Mouse (Mus musculus) midbrain, embryonic 12.5 days (tissue): Measurements from ENCODE around the gene Cers2. TPM values are rescaled to one million over a fixed set of nuclear protein-coding genes. Genes with fewer than 3 reads are reported as not detected.

ENCODE experiments used
- ATAC-seq: fragments of 200-750 bp; cut with Nextera tagmentation; 2 replicates; pipeline ENCODE4 v1.8.0; 2017; ENCODE audit warnings: low read depth, moderate TSS enrichment, moderate library complexity; ENCODE audit not compliant: low FRiP score
- H3K27ac ChIP-seq: fragments of 300-500 bp; sonication (generic); replicated peaks from 2 replicates; pipeline ENCODE4 v1.5.1; 2016; ENCODE audit warnings: mild to moderate bottlenecking
- H3K27me3 ChIP-seq: fragments of 300-500 bp; sonication (generic); 2 replicates; pipeline ENCODE4 v1.6.1; 2016; ENCODE audit warnings: mild to moderate bottlenecking
- H3K36me3 ChIP-seq: fragments of 300-500 bp; sonication (generic); 2 replicates; pipeline ENCODE4 v1.6.1; 2016
- H3K4me1 ChIP-seq: fragments of 300-500 bp; sonication (generic); 2 replicates; pipeline ENCODE4 v1.6.1; 2016
- H3K4me2 ChIP-seq: fragments of 300-500 bp; sonication (generic); replicated peaks from 2 replicates; pipeline ENCODE4 v1.6.1; 2016; ENCODE audit warnings: mild to moderate bottlenecking, moderate library complexity
- H3K4me3 ChIP-seq: fragments of 300-500 bp; sonication (generic); 2 replicates; pipeline ENCODE4 v1.5.1; 2016; ENCODE audit warnings: mild to moderate bottlenecking
- H3K9ac ChIP-seq: fragments of 300-500 bp; sonication (generic); replicated peaks from 2 replicates; pipeline ENCODE4 v1.6.1; 2016; ENCODE audit warnings: mild to moderate bottlenecking, moderate library complexity
- H3K9me3 ChIP-seq: fragments of 300-500 bp; sonication (generic); 2 replicates; pipeline ENCODE4 v1.6.1; 2016; ENCODE audit warnings: mild to moderate bottlenecking
- WGBS: fragments of 180-500 bp; shearing (Covaris S2); methylation state at CpG from one replicate; pipeline ENCODE4 v1.1.7; 2016; 5-methylcytosine and 5-hydroxymethylcytosine counted together
- polyA plus RNA-seq: library from polyadenylated mRNA; unstranded; fragments of >200 nt; fragmentation: Nextera tagmentation; extraction: Ambion mirVana; gene quantifications from 2 replicates; pipeline ENCODE4 v1.2.1, GENCODE M21; 2016

Cers2 gene
- polyA plus RNA-seq, 1 experiment from 2014 or later: 109 TPM

GRCm38 (mm10) chr3:95282381-95282864 is 32.2 kb upstream of the Cers2 start:
- Histone ChIP-seq H3K4me3 (peak overlapping the region; percentile 66), H3K4me1 (peaks cover 20% of the 10 kb centered on the region), H3K9ac (peak overlapping the region; percentile 77), H3K4me2 (peak overlapping the region; percentile 76), H3K36me3 (no peaks in the 10 kb centered on the region), H3K9me3 (no peaks in the 10 kb centered on the region), H3K27me3 (no peaks in the 10 kb centered on the region), H3K27ac (peak overlapping the region; percentile 96)
- WGBS: under 1% methylated on average over 11 of the region's 11 CpGs
- ATAC-seq: no peak

DNA sequence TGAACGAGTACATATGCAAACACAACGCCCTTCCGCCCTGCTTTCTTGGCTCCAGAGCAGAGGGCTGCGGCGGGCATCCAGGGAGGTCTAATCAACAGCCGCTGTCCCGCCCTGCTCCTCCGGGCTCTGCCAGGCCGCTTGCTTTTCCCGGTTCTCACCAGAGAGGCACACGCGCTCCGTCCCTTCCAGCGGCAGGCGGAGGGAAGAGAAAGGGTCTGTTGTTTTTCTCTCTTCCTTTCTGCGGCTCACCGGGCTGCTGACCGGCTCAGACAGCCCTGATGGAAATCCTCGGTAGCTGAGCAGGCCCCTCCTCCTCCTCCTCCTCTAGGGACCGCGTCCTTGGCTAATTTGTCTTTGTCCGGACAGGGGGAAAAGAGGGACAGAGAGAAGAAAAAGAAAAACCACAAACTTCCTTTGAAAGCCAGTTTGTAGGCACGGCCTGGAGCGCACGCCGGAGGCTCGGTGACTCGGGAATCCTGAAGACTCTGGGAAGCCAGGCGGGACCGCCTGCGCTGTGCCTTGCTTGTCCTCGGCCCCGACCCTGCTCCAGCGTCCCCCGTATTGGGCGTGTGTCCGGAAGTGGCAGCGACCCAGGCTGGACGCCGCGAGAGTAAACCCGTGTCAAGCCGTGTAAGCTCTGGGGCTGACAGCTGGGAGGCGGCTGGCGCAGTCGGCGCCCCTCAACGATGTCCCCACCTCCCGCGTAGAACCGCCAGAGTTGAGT is 31.6 kb upstream of the Cers2 start:
- H3K4me2 ChIP-seq: peak overlapping the region; percentile 76
- under 1% methylated on average over 51 of the region's 51 CpGs for WGBS

DNA sequence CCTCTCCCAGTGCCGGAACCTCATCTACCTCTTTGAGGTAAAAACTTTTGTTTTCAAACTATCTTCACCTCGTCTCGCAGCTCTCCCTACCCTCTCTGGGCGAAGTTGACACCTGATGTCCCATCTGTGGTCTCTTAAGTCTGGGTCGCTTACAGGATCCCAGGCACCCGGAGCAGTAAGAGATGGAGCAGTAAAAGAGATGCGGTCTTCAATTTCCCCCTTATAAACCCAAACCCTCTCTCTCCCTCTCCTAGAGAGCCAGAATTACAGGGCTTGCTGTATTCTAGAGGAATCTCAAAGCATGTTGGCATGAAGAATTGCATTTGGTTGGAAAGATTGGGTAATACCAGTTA is 31.0 kb upstream of the Cers2 start:
- Histone ChIP-seq H3K9ac (peak overlapping the region; percentile 77), H3K36me3 (peaks cover 11% of the 10 kb centered on the region), H3K27ac (peak overlapping the region; percentile 96), H3K4me3 (peak overlapping the region; percentile 66), H3K4me1 (peaks cover 20% of the 10 kb centered on the region), H3K27me3 (no peaks in the 10 kb centered on the region), H3K4me2 (peak overlapping the region; percentile 76), H3K9me3 (no peaks in the 10 kb centered on the region)
- 2% methylated on average over 7 of the region's 7 CpGs for WGBS
- no peak for ATAC-seq

More for the DNA sequence above, 31.6 kb upstream of the Cers2 start:
- H3K4me3 ChIP-seq: peak overlapping the region; percentile 66
- peak overlapping the region; percentile 96 for H3K27ac ChIP-seq
- H3K9me3 ChIP-seq: no peaks in the 10 kb centered on the region
- peak; percentile 74 for ATAC-seq
- H3K36me3 ChIP-seq: peaks cover 5% of the 10 kb centered on the region
- H3K4me1 ChIP-seq: peaks cover 20% of the 10 kb centered on the region
- no peaks in the 10 kb centered on the region for H3K27me3 ChIP-seq
- H3K9ac ChIP-seq: peak overlapping the region; percentile 77

DNA sequence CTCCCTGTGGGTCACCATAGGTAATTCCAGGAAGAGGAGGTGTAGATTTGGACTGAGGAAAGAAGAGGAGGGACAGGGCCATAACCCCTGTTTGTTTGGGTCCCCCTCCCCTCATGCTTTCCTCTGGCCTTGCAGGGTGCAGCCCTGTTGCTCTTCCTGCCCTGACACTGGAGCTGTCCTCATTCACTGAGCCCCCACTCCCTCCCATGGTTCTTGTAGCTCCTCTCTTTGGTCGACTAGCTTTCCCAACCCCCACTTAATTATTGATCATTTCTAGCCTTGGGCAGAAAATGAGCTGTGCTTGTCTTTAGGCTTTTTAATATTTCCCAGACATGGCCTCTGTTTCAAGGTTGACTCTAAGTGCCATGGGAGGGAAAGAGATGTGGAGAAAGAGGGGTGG is 30.5 kb upstream of the Cers2 start:
- Histone ChIP-seq H3K27me3 (no peaks in the 10 kb centered on the region), H3K4me1 (peaks cover 20% of the 10 kb centered on the region), H3K9ac (peak overlapping the region; percentile 77), H3K4me2 (peak overlapping the region; percentile 76), H3K9me3 (no peaks in the 10 kb centered on the region), H3K27ac (peak overlapping the region; percentile 96), H3K36me3 (peaks cover 14% of the 10 kb centered on the region), H3K4me3 (peak overlapping the region; percentile 66)
- no peak for ATAC-seq
- WGBS: 25% methylated on average over 1 of the region's 1 CpGs

DNA sequence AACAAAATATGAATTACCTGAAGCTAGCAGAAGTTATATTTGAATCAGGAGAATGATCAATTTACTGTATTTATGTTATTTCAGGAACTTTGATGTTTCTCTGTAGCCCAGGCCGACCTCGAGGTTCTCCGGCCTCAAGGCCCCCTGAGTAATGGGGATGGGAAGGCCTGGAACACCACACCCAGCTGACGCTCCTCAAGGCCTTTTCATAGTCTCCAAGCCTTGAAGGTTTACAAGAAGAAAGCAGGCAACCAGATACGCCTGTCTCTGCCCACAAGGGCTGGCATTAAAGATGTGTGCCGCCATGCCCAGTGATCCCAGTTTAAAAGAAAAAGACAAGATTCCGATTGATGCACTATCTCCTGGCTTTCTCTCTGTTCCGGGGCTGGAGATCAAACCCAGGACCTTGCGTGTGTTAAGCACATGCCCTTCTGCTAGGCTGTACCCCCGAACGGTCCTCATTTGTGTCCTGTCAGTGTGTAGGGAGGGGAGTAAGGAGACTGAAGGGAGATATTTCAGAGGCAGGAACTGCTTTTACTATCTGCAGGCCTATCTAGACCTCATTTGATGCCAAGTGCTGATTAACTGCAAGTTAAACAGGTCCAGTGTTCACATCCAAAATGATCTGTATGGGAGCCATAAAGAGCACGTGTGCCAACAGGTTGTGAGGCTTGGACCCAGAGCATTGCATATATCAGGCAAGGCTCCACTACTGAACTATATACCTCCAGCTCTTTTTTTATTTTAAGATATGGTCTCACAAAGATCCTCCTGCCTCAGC is 29.9 kb upstream of the Cers2 start:
- ATAC-seq: no peak
- Histone ChIP-seq H3K36me3 (peaks cover 18% of the 10 kb centered on the region), H3K27me3 (no peaks in the 10 kb centered on the region), H3K9me3 (no peaks in the 10 kb centered on the region), H3K27ac (no peak overlapping the region), H3K4me1 (peaks cover 20% of the 10 kb centered on the region), H3K4me2 (peak overlapping the region; percentile 76), H3K9ac (no peak overlapping the region), H3K4me3 (no peak overlapping the region; the same call in 1 of the 2 replicates)
- WGBS: 90% methylated on average over 12 of the region's 12 CpGs

DNA sequence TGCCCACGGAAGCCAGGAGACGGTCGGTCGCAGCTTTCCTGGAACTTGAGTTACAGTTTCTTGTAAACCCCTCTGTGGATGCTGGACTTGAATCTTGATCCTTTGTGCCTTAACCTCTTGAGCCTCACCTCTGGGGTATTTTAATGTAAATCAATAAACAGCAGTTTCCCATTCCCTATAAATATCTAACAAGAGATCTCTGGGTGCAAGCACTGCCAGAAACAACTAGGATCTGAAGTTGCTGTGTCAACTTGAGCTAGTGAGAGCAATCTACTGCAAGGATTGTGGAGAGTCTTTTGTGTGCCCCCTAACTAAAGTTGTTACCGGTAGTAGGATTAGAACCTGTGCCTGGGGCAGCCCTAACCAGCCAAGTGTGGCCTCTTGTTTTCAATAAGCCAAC is 29.2 kb upstream of the Cers2 start:
- ATAC-seq: no peak
- H3K9ac ChIP-seq: no peak overlapping the region
- H3K27me3 ChIP-seq: no peaks in the 10 kb centered on the region
- WGBS: 96% methylated on average over 5 of the region's 5 CpGs
- H3K36me3 ChIP-seq: peaks cover 25% of the 10 kb centered on the region
- peaks cover 20% of the 10 kb centered on the region for H3K4me1 ChIP-seq
- no peak overlapping the region for H3K27ac ChIP-seq
- peak overlapping the region; percentile 6; the same call in 1 of the 2 replicates for H3K4me2 ChIP-seq
- no peaks in the 10 kb centered on the region for H3K9me3 ChIP-seq
- H3K4me3 ChIP-seq: no peak overlapping the region

GRCm38 (mm10) chr3:95286011-95286410 is 28.6 kb upstream of the Cers2 start:
- Histone ChIP-seq H3K9me3 (no peaks in the 10 kb centered on the region), H3K36me3 (peaks cover 31% of the 10 kb centered on the region), H3K27me3 (no peaks in the 10 kb centered on the region), H3K4me3 (no peak overlapping the region), H3K4me2 (0 out of 2 replicates have a peak overlapping the region, but pooled peaks have one; percentile 6), H3K27ac (no peak overlapping the region), H3K9ac (no peak overlapping the region), H3K4me1 (peaks cover 15% of the 10 kb centered on the region)
- no peak for ATAC-seq
- 70% methylated on average over 5 of the region's 5 CpGs for WGBS

GRCm38 (mm10) chr3:95286510-95286909 is 28.1 kb upstream of the Cers2 start:
- no peaks in the 10 kb centered on the region for H3K27me3 ChIP-seq
- peaks cover 36% of the 10 kb centered on the region for H3K36me3 ChIP-seq
- no peak overlapping the region for H3K9ac ChIP-seq
- no peak overlapping the region for H3K27ac ChIP-seq
- H3K4me1 ChIP-seq: peaks cover 15% of the 10 kb centered on the region
- H3K4me2 ChIP-seq: no peak overlapping the region
- no peaks in the 10 kb centered on the region for H3K9me3 ChIP-seq
- WGBS: 89% methylated on average over 7 of the region's 7 CpGs
- ATAC-seq: no peak
- H3K4me3 ChIP-seq: no peak overlapping the region

DNA sequence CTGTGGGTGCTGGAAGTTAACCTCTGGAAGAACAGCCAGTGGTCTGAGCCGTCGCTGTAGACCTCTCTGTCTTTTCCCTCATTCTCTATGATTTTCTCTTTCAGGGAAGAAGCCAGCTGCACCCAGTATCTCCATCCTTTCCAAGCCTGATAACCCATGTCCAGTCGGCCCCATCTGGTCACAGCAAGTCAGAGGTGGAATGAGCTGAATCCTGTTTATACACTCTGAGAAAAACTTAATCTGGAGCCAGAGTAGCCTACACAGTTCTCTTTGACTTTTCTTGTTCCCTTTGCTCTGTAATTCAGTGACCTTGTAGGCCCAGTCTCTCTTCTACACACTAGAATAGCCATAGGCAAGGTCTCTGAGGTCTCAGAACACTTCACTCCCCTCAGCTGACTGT is 27.1 kb upstream of the Cers2 start:
- H3K4me2 ChIP-seq: no peak overlapping the region
- H3K9ac ChIP-seq: no peak overlapping the region
- no peak overlapping the region for H3K27ac ChIP-seq
- no peaks in the 10 kb centered on the region for H3K27me3 ChIP-seq
- no peak for ATAC-seq
- 88% methylated on average over 3 of the region's 3 CpGs for WGBS
- no peaks in the 10 kb centered on the region for H3K9me3 ChIP-seq
- peaks cover 46% of the 10 kb centered on the region for H3K36me3 ChIP-seq
- H3K4me3 ChIP-seq: no peak overlapping the region
- H3K4me1 ChIP-seq: peaks cover 15% of the 10 kb centered on the region

DNA sequence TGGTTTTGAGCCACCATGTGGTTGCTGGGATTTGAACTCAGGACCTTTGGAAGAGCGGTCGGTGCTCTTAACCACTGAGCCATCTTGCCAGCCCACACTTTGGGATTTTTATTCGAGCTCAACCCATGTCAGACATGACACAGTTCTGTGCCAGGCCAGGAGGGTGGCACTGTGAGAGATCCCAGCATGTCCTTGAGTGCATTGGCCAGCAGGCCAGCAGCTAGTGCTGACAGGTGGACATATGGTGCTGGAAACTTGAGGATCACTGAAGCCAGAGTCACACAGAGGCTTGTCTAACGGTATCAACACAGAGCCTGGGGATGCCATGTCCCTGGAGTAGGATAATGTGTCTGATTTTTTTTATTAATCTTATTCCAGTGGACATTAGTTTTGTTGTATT is 25.2 kb upstream of the Cers2 start:
- WGBS: 89% methylated on average over 4 of the region's 4 CpGs
- Histone ChIP-seq H3K4me2 (no peak overlapping the region), H3K4me1 (peaks cover 6% of the 10 kb centered on the region), H3K36me3 (peaks cover 63% of the 10 kb centered on the region), H3K9ac (no peak overlapping the region), H3K4me3 (no peak overlapping the region), H3K27ac (no peak overlapping the region), H3K9me3 (no peaks in the 10 kb centered on the region), H3K27me3 (no peaks in the 10 kb centered on the region)
- no peak for ATAC-seq

DNA sequence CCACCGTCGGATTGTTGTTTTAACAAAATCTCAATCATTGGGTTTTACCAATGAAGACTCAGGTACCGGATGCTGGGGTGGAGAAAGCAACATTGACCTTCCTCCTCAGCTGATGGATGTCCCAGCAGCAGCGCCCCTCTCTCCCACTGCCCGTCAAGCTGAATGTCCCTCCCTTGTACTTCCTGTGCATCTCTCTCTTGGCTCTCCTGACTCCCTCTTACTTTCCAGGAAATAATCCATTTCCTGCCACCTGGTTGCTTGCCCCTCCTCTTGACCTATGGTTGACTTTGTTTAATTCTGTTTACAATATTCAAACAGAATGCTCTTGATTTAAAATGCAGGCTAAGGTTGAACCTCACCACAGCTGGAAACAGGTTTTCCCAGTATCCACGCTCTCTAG is 24.4 kb upstream of the Cers2 start:
- 82% methylated on average over 6 of the region's 6 CpGs for WGBS
- Histone ChIP-seq H3K27ac (no peak overlapping the region), H3K27me3 (no peaks in the 10 kb centered on the region), H3K36me3 (peaks cover 71% of the 10 kb centered on the region), H3K4me2 (no peak overlapping the region), H3K9ac (no peak overlapping the region), H3K4me3 (no peak overlapping the region), H3K9me3 (no peaks in the 10 kb centered on the region), H3K4me1 (no peaks in the 10 kb centered on the region)
- no peak for ATAC-seq

- ATAC-seq: no peak
- peaks cover 77% of the 10 kb centered on the region for H3K36me3 ChIP-seq
- 88% methylated on average over 4 of the region's 4 CpGs for WGBS
- no peaks in the 10 kb centered on the region for H3K27me3 ChIP-seq
- H3K27ac ChIP-seq: no peak overlapping the region
- H3K4me1 ChIP-seq: no peaks in the 10 kb centered on the region
- H3K9me3 ChIP-seq: no peaks in the 10 kb centered on the region
- no peak overlapping the region for H3K4me3 ChIP-seq
- no peak overlapping the region for H3K9ac ChIP-seq
- no peak overlapping the region for H3K4me2 ChIP-seq
Observed at GRCm38 (mm10) chr3:95291041-95291440, 23.6 kb upstream of the Cers2 start.
